Mouse (Mus musculus) G1E (cell line): ENCODE results near the gene 1700008O03Rik. TPM values are rescaled to one million over a fixed set of nuclear protein-coding genes. Genes with fewer than 3 reads are reported as not detected.

ENCODE experiments used
- ATAC-seq: 2 replicates; pipeline ENCODE4 v1.8.0; 2016; ENCODE audit warnings: mild to moderate bottlenecking; ENCODE audit not compliant: insufficient number of reproducible peaks, poor library complexity, low FRiP score, severe bottlenecking; ENCODE audit errors: extremely low read depth
- DNase-seq: peaks from one replicate; pipeline ENCODE4 v3.0.0; 2012; ENCODE audit warnings: low spot score
- H3K27me3 ChIP-seq: 2 replicates; pipeline ENCODE4 v1.6.1; 2012; ENCODE audit warnings: mild to moderate bottlenecking, low read length, inconsistent platforms; ENCODE audit not compliant: insufficient read depth
- H3K36me3 ChIP-seq: replicated peaks from 2 replicates; pipeline ENCODE3; 2012; ENCODE audit warnings: mild to moderate bottlenecking, inconsistent platforms
- H3K4me1 ChIP-seq: 2 replicates; pipeline ENCODE4 v1.6.1; 2012; ENCODE audit warnings: low read depth, low read length, inconsistent platforms, mixed read lengths; ENCODE audit not compliant: insufficient read depth
- H3K4me3 ChIP-seq: 2 replicates; pipeline ENCODE4 v1.5.1; 2012; ENCODE audit warnings: low read depth, mild to moderate bottlenecking, inconsistent platforms, low read length, moderate library complexity, mixed read lengths
- H3K9me3 ChIP-seq: replicated peaks from 2 replicates; pipeline ENCODE4 v1.6.1; 2012; ENCODE audit warnings: inconsistent platforms
- CTCF ChIP-seq: IDR thresholded peaks from 2 replicates; pipeline ENCODE4 v1.5.1; 2012; ENCODE audit warnings: low read depth, low read length, inconsistent platforms, mixed read lengths
- GATA1 ChIP-seq: IDR thresholded peaks from 2 replicates; pipeline ENCODE4 v1.6.1; 2012; ENCODE audit warnings: borderline replicate concordance, low read length, inconsistent platforms, mixed read lengths
- GATA2 ChIP-seq: IDR thresholded peaks from 2 replicates; pipeline ENCODE4 v1.6.1; 2012; ENCODE audit warnings: low read depth, low read length, inconsistent platforms, borderline replicate concordance
- POLR2AphosphoS5 ChIP-seq: IDR thresholded peaks from 2 replicates; pipeline ENCODE4 v1.6.1; 2012; ENCODE audit warnings: low read depth, low read length, inconsistent platforms; ENCODE audit not compliant: insufficient replicate concordance
- TAL1 ChIP-seq: conservative IDR thresholded peaks from 2 replicates; pipeline ENCODE4 v1.6.1; 2012; ENCODE audit warnings: low read depth, low read length, inconsistent platforms, mixed read lengths
- polyA plus RNA-seq: library from polyadenylated mRNA; stranded (reverse); fragments of >175 nt; gene quantifications from 2 replicates; pipeline ENCODE4 v1.2.3, GENCODE M21; 2012
- total RNA-seq, 2 experiments: library from RNA; stranded (forward) in 1 of 2; stranded (reverse) in 1 of 2; fragments of 200-1000 nt in 1 of 2; fragments of >200 nt in 1 of 2; fragmentation: Nextera tagmentation in 1 of 2; gene quantifications; 2 replicates each; pipeline ENCODE4 v1.2.3; 2014 to 2017

Gene 1700008O03Rik
- total and polyA plus RNA-seq, 3 experiments = 0.11 to 2.5 (median 0.49) TPM

GRCm38 (mm10) chr7:44401673-44402072, 16.1 kb upstream of the 1700008O03Rik start:
- ATAC-seq (no peak), DNase-seq (no peak)
- H3K4me1 ChIP-seq = 0 out of 2 replicates have a peak, but pooled peaks cover 2% of the 10 kb centered on the region
- peaks cover 18% of the 10 kb centered on the region for H3K27me3 ChIP-seq
- no peaks in the 10 kb centered on the region for H3K36me3 ChIP-seq
- no peak for TF ChIP-seq TAL1
- TF ChIP-seq CTCF = no peak
- no peak for TF ChIP-seq POLR2AphosphoS5
- H3K9me3 ChIP-seq = no peaks in the 10 kb centered on the region
- H3K4me3 ChIP-seq = no peak overlapping the region

- Histone ChIP-seq H3K4me1 (0 out of 2 replicates have a peak, but pooled peaks cover 2% of the 10 kb centered on the region), H3K27me3 (peaks cover 25% of the 10 kb centered on the region), H3K36me3 (no peaks in the 10 kb centered on the region), H3K9me3 (no peaks in the 10 kb centered on the region), H3K4me3 (no peak overlapping the region)
- TF ChIP-seq CTCF = 0 out of 2 replicates have a peak, but pooled peaks have one; percentile 7
- TF ChIP-seq GATA2 = no peak
- peak; percentile 31 for DNase-seq
- no peak for ATAC-seq
Measured at GRCm38 (mm10) chr7:44398570-44398969, 12.9 kb upstream of the 1700008O03Rik start.

DNA sequence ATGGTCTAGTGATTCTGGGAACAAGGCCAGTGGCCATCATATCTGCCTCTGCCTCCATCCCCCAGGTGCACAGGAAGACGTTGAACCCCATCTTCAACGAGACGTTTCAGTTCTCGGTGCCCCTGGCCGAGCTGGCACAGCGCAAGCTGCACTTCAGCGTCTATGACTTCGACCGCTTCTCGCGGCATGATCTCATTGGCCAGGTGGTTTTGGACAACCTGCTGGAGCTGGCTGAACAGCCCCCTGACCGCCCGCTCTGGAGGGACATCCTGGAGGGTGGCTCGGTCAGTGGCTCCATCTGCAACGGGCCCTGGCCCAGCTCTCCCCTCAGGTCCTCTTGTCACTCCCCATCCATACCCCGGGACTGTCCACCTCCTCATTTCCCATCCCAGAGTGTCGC, 7.7 kb upstream of the 1700008O03Rik start:
- no peaks in the 10 kb centered on the region for H3K4me1 ChIP-seq
- peaks cover 40% of the 10 kb centered on the region for H3K27me3 ChIP-seq
- TF ChIP-seq TAL1 (no peak), GATA2 (no peak), POLR2AphosphoS5 (no peak), CTCF (no peak), GATA1 (no peak)
- H3K4me3 ChIP-seq = no peak overlapping the region
- H3K9me3 ChIP-seq = no peaks in the 10 kb centered on the region
- no peak for ATAC-seq
- H3K36me3 ChIP-seq = no peaks in the 10 kb centered on the region
- DNase-seq = no peak

DNA sequence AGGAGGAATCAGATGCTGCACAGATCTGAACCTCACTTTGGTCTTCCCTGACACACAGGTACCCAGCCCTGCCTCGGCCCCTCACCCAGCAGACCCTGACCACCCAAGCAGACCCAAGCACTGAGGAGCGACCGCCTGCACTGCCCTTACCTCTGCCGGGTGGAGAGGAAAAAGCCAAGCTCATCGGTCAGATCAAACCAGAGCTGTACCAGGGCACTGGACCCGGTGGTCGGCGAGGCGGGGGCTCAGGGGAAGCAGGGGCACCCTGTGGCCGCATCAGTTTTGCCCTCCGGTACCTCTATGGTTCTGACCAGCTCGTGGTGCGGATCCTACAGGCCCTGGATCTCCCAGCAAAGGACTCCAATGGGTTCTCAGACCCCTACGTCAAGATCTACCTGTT, 6.7 kb upstream of the 1700008O03Rik start:
- Histone ChIP-seq H3K4me1 (no peaks in the 10 kb centered on the region), H3K4me3 (no peak overlapping the region), H3K9me3 (no peaks in the 10 kb centered on the region), H3K27me3 (peaks cover 48% of the 10 kb centered on the region), H3K36me3 (no peaks in the 10 kb centered on the region)
- no peak for DNase-seq
- ATAC-seq = no peak
- TF ChIP-seq CTCF = no peak
- no peak for TF ChIP-seq GATA2
- no peak for TF ChIP-seq GATA1
- TF ChIP-seq TAL1 = no peak
- TF ChIP-seq POLR2AphosphoS5 = no peak

- no peak for DNase-seq
- no peaks in the 10 kb centered on the region for H3K9me3 ChIP-seq
- no peaks in the 10 kb centered on the region for H3K4me1 ChIP-seq
- no peak overlapping the region for H3K4me3 ChIP-seq
- no peak for TF ChIP-seq TAL1
- no peak for TF ChIP-seq GATA1
- no peak for TF ChIP-seq GATA2
- no peak for TF ChIP-seq POLR2AphosphoS5
- ATAC-seq = no peak
- H3K36me3 ChIP-seq = no peaks in the 10 kb centered on the region
- peaks cover 52% of the 10 kb centered on the region for H3K27me3 ChIP-seq
Measured at GRCm38 (mm10) chr7:44391831-44392230, 6.2 kb upstream of the 1700008O03Rik start.

- Histone ChIP-seq H3K9me3 (no peaks in the 10 kb centered on the region), H3K27me3 (peaks cover 64% of the 10 kb centered on the region), H3K4me3 (peak overlapping the region; percentile 23; the same call in 1 of the 2 replicates), H3K4me1 (peaks cover 8% of the 10 kb centered on the region), H3K36me3 (no peaks in the 10 kb centered on the region)
- no peak for DNase-seq
- TF ChIP-seq GATA2 (no peak), CTCF (no peak), POLR2AphosphoS5 (no peak), GATA1 (no peak), TAL1 (no peak)
- no peak for ATAC-seq
Measured at GRCm38 (mm10) chr7:44384716-44385059, 932 bp downstream of the 1700008O03Rik start.
